Mouse (Mus musculus): ENCODE results near the gene Zfp94. TPM values are rescaled to one million over a fixed set of nuclear protein-coding genes. Genes with fewer than 3 reads are reported as not detected.

Zfp94 gene
- total and polyA plus RNA-seq, 2 experiments from 2014 or later: 12.0 to 21.6 TPM

DNA sequence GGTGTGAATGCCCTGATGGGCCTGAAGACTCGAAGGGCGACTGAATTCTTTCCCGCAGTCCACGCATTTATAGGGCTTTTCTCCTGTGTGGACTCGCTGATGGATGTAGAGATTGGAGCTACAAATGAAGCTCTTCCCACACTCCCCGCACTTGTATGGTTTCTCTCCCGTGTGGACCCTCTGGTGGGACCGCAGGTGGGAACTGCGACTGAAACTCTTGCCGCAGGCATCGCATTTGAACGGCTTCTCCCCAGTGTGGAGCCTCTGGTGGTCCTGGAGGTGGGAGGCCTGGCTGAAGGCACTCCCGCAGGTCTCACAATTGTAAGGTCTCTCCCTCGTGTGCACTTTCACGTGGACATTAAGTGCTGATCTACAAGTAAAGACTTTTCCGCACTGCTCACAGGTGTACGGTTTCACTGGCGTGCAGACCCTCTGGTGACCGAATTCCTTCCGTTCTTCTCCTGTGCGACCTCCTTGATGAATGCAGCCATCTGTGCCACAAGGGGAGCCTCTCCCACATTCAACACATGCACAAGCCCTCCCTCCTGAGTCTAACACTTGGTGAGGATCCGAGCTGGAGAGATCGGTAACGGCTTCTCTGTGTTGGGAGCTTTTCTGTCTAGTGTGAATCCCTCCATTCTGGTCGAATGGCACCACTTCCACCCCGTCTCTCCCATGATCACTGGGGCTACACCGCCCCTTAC, 24.9 kb downstream of the Zfp94 start:
- Histone ChIP-seq H3K27me3 (ENCODE audit: insufficient read depth, low read length) (no peaks in the 10 kb centered on the region), H3K9ac (replicated peaks; ENCODE audit: low read length) (no peak overlapping the region), H3K36me3 (ENCODE audit: insufficient read depth, low read length) (peaks cover 55% of the 10 kb centered on the region), H3K4me2 (ENCODE audit: low read depth, low read length) (no peak overlapping the region), H3K4me1 (ENCODE audit: insufficient read depth, low read length) (no peaks in the 10 kb centered on the region), H3K9me3 (ENCODE audit: low read length) (no peaks in the 10 kb centered on the region), H3K27ac (no peak overlapping the region), H3K4me3 (ENCODE audit: low read length) (no peak overlapping the region)
- DNase-seq (ENCODE audit: low spot score) (no peak), ATAC-seq (no peak)
- no peak for TF ChIP-seq CTCF (IDR thresholded peaks at IDR 0.05; ENCODE audit: low read depth)
- WGBS: 93% methylated on average over 27 of the region's 27 CpGs

DNA sequence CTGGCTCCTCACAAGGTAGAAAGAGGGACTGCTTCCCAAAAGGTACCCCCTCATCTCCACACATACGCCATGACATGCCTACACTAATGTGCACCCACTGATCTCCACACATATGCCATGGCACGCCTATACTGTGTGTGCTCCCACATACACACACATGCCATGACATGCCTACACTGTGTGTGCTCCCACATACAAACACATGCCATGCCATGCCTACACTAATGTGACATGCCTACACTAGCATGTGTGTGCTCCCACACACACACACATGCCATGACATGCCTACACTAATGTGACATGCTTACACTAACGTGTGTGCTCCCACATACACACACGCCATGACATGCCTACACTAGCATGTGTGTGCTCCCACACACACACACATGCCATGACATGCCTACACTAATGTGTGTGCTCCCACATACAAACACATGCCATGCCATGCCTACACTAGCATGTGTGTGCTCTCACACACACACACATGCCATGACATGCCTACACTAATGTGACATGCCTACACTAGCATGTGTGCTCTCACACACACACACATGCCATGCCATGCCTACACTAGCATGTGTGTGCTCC, 26.3 kb downstream of the Zfp94 start:
- WGBS: 100% methylated on average over 4 of the region's 4 CpGs
- ATAC-seq: no peak
- Histone ChIP-seq H3K36me3 (ENCODE audit: insufficient read depth, low read length) (peaks cover 46% of the 10 kb centered on the region), H3K9me3 (ENCODE audit: low read length) (no peaks in the 10 kb centered on the region), H3K9ac (replicated peaks; ENCODE audit: low read length) (no peak overlapping the region), H3K4me1 (ENCODE audit: insufficient read depth, low read length) (no peaks in the 10 kb centered on the region), H3K4me3 (ENCODE audit: low read length) (no peak overlapping the region), H3K4me2 (ENCODE audit: low read depth, low read length) (no peak overlapping the region), H3K27ac (no peak overlapping the region), H3K27me3 (ENCODE audit: insufficient read depth, low read length) (no peaks in the 10 kb centered on the region)
- DNase-seq (ENCODE audit: low spot score): no peak
- TF ChIP-seq CTCF (IDR thresholded peaks at IDR 0.05; ENCODE audit: low read depth): no peak

DNA sequence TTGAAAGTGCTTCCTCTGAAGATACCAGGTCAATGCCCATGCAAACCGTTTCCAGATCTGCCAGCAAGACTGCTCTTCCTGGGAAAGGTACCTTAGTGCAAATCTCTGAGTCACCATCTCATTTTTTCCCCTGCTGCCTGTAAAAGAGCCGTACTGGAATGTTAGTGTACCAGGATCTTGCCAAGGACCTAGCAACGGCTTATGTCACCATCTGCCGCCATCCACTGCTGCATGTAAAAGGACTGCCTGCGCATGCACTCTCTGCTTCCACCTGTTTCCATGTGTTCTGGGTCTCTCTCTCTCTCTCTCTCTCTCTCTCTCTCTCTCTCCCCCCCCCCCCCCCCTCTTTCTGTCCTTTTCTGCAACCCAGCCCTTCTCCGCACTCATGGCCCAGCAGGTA, 28.0 kb downstream of the Zfp94 start:
- H3K4me2 ChIP-seq (ENCODE audit: low read depth, low read length): no peak overlapping the region
- WGBS: 93% methylated on average over 6 of the region's 6 CpGs
- H3K9me3 ChIP-seq (ENCODE audit: low read length): no peaks in the 10 kb centered on the region
- H3K9ac ChIP-seq (replicated peaks; ENCODE audit: low read length): no peak overlapping the region
- H3K36me3 ChIP-seq (ENCODE audit: insufficient read depth, low read length): peaks cover 31% of the 10 kb centered on the region
- no peak overlapping the region for H3K4me3 ChIP-seq (ENCODE audit: low read length)
- no peaks in the 10 kb centered on the region for H3K4me1 ChIP-seq (ENCODE audit: insufficient read depth, low read length)
- H3K27me3 ChIP-seq (ENCODE audit: insufficient read depth, low read length): no peaks in the 10 kb centered on the region
- TF ChIP-seq CTCF (IDR thresholded peaks at IDR 0.05; ENCODE audit: low read depth): no peak
- ATAC-seq (0 out of 2 replicates have a peak, but pooled peaks have one; percentile 19), DNase-seq (ENCODE audit: low spot score) (no peak)
- no peak overlapping the region for H3K27ac ChIP-seq

DNA sequence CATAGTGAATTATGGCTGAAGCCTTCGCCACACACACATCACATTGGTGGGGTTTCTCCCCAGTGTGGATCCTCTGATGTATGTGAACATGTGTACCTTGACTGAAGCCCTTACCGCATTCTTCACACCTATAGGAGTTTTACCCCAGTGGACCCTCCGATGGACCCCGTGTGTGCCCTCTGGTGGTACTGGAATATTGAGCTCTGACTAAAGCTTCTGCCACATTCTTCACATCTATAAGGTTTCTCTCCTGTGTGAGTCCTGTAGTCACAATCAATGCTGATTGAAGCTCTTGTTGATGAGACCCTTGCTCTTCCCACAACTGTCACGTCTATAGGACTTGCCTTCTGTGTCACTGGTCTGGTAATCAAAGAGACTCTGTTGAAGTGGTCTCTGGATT, 28.8 kb downstream of the Zfp94 start:
- ATAC-seq: no peak
- Histone ChIP-seq H3K27ac (no peak overlapping the region), H3K4me1 (ENCODE audit: insufficient read depth, low read length) (no peaks in the 10 kb centered on the region), H3K9me3 (ENCODE audit: low read length) (no peaks in the 10 kb centered on the region), H3K4me3 (ENCODE audit: low read length) (no peak overlapping the region), H3K4me2 (ENCODE audit: low read depth, low read length) (no peak overlapping the region), H3K9ac (replicated peaks; ENCODE audit: low read length) (no peak overlapping the region), H3K36me3 (ENCODE audit: insufficient read depth, low read length) (peaks cover 30% of the 10 kb centered on the region), H3K27me3 (ENCODE audit: insufficient read depth, low read length) (no peaks in the 10 kb centered on the region)
- WGBS: 82% methylated on average over 5 of the region's 5 CpGs
- TF ChIP-seq CTCF (IDR thresholded peaks at IDR 0.05; ENCODE audit: low read depth): no peak
- DNase-seq (ENCODE audit: low spot score): no peak

DNA sequence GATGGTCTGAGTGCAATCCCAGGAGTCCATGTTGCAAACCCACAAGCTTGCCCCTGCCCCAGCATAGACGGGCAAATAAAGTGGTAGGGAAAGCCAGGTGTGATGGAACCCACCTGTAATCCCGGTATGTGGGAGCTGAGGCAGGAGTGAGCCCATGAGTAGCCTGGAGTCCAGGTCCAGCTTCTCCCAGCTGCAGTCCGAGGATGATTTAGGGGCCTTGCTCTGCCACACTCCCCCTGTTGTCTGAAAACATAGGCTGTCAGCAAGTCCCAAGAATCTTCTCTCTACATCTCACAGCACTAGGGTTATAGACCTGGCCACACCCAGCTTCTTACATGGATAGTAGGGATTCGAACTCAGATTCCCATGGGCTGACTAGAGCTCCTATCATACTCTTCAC, 29.6 kb downstream of the Zfp94 start:
- Histone ChIP-seq H3K4me2 (ENCODE audit: low read depth, low read length) (no peak overlapping the region), H3K27me3 (ENCODE audit: insufficient read depth, low read length) (no peaks in the 10 kb centered on the region), H3K9me3 (ENCODE audit: low read length) (no peaks in the 10 kb centered on the region), H3K4me1 (ENCODE audit: insufficient read depth, low read length) (no peaks in the 10 kb centered on the region), H3K9ac (replicated peaks; ENCODE audit: low read length) (no peak overlapping the region), H3K4me3 (ENCODE audit: low read length) (no peak overlapping the region), H3K27ac (no peak overlapping the region), H3K36me3 (ENCODE audit: insufficient read depth, low read length) (peaks cover 23% of the 10 kb centered on the region)
- TF ChIP-seq CTCF (IDR thresholded peaks at IDR 0.05; ENCODE audit: low read depth): no peak
- ATAC-seq (no peak), DNase-seq (ENCODE audit: low spot score) (no peak)
- WGBS: 80% methylated on average over 4 of the region's 4 CpGs

DNA sequence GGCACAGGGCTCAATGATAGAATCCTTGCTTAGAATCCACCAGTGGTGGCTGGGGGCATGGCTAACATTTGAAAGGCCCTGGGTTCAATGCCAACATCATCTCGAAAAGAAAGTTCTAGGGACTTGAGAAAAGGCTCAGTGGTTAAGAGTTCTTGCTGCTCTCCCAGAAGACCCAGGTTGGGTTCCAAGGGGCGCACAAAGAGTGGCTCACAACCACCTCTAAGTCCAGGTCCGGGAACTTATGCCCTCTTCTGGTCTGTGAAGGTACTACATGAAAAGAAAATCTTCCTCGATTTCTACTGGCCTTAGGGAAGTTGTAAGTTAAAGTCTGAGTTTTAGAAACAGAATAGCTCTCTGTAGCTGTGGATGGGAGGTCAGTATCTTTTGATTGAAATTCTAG, 30.4 kb downstream of the Zfp94 start:
- H3K4me3 ChIP-seq (ENCODE audit: low read length): no peak overlapping the region
- H3K9me3 ChIP-seq (ENCODE audit: low read length): no peaks in the 10 kb centered on the region
- DNase-seq (ENCODE audit: low spot score): no peak
- no peaks in the 10 kb centered on the region for H3K27me3 ChIP-seq (ENCODE audit: insufficient read depth, low read length)
- no peak overlapping the region for H3K4me2 ChIP-seq (ENCODE audit: low read depth, low read length)
- 48% methylated on average over 4 of the region's 4 CpGs for WGBS
- H3K27ac ChIP-seq: no peak overlapping the region
- no peak for ATAC-seq
- H3K4me1 ChIP-seq (ENCODE audit: insufficient read depth, low read length): no peaks in the 10 kb centered on the region
- H3K36me3 ChIP-seq (ENCODE audit: insufficient read depth, low read length): peaks cover 14% of the 10 kb centered on the region
- H3K9ac ChIP-seq (replicated peaks; ENCODE audit: low read length): no peak overlapping the region
- TF ChIP-seq CTCF (IDR thresholded peaks at IDR 0.05; ENCODE audit: low read depth): peak; percentile 25

DNA sequence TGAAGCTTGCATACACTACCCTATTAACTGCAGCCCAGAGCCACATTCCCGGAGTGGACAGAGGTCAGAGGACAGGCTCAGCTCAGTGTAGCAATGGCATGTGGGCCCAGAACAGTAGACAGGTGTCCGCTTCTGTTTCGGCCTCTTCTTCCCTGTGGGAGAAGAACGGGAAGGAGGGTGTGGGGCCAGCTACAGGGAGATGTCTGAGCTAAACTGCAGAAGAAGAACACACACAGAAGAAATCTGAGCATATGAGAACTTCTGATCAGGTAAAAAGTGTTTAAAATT, 35.7 kb downstream of the Zfp94 start:
- no peaks in the 10 kb centered on the region for H3K27me3 ChIP-seq (ENCODE audit: insufficient read depth, low read length)
- H3K4me2 ChIP-seq (ENCODE audit: low read depth, low read length): no peak overlapping the region
- no peak overlapping the region for H3K4me3 ChIP-seq (ENCODE audit: low read length)
- DNase-seq (ENCODE audit: low spot score) (no peak), ATAC-seq (no peak)
- TF ChIP-seq CTCF (IDR thresholded peaks at IDR 0.05; ENCODE audit: low read depth): no peak
- no peak overlapping the region for H3K9ac ChIP-seq (replicated peaks; ENCODE audit: low read length)
- 66% methylated on average over 4 of the region's 4 CpGs for WGBS
- no peaks in the 10 kb centered on the region for H3K9me3 ChIP-seq (ENCODE audit: low read length)
- H3K27ac ChIP-seq: no peak overlapping the region
- H3K36me3 ChIP-seq (ENCODE audit: insufficient read depth, low read length): no peaks in the 10 kb centered on the region
- H3K4me1 ChIP-seq (ENCODE audit: insufficient read depth, low read length): no peaks in the 10 kb centered on the region

Data from hindbrain, postnatal 0 days (tissue).